Mouse (Mus musculus) heart, postnatal 0 days (tissue): Measurements from ENCODE around the gene Olfr720. TPM values are rescaled to one million over a fixed set of nuclear protein-coding genes. Genes with fewer than 3 reads are reported as not detected.

Experiments
- ATAC-seq: fragments of 200-750 bp; cut with Nextera tagmentation; 2 replicates; pipeline ENCODE4 v1.8.0; 2017; ENCODE audit warnings: low read depth, moderate number of reproducible peaks, moderate library complexity; ENCODE audit not compliant: insufficient read depth
- DNase-seq: peaks from one replicate; pipeline ENCODE4 v3.0.0-alpha.2; 2016; ENCODE audit warnings: low spot score
- H3K27ac ChIP-seq: fragments of 300-500 bp; sonication (generic); 2 replicates; pipeline ENCODE4 v1.5.1; 2014; ENCODE audit warnings: low read depth, mild to moderate bottlenecking
- H3K27me3 ChIP-seq: fragments of 300-500 bp; sonication (generic); 2 replicates; pipeline ENCODE4 v1.6.1; 2014; ENCODE audit warnings: low read length, mixed read lengths; ENCODE audit not compliant: control insufficient read depth, insufficient read depth
- H3K36me3 ChIP-seq: fragments of 300-500 bp; sonication (generic); replicated peaks from 2 replicates; pipeline ENCODE4 v1.6.1; 2014; ENCODE audit warnings: low read length, mixed read lengths; ENCODE audit not compliant: control insufficient read depth, insufficient read depth
- H3K4me1 ChIP-seq: fragments of 300-500 bp; sonication (generic); 2 replicates; pipeline ENCODE4 v1.6.1; 2014; ENCODE audit warnings: antibody characterized with exemption; ENCODE audit not compliant: control insufficient read depth, insufficient read depth
- H3K4me2 ChIP-seq: fragments of 300-500 bp; sonication (generic); 2 replicates; pipeline ENCODE4 v1.6.1; 2014; ENCODE audit warnings: low read depth, mild to moderate bottlenecking, low read length, moderate library complexity
- H3K4me3 ChIP-seq: fragments of 300-500 bp; sonication (generic); 2 replicates; pipeline ENCODE4 v1.5.1; 2014; ENCODE audit warnings: low read depth, low read length
- H3K9ac ChIP-seq: fragments of 300-500 bp; sonication (generic); replicated peaks from 2 replicates; pipeline ENCODE4 v1.6.1; 2014; ENCODE audit warnings: low read depth, low read length, mixed read lengths
- H3K9me3 ChIP-seq: fragments of 300-500 bp; sonication (generic); replicated peaks from 2 replicates; pipeline ENCODE4 v1.6.1; 2016; ENCODE audit warnings: low read length; ENCODE audit not compliant: control insufficient read depth
- CTCF ChIP-seq: IDR thresholded peaks from 2 replicates; pipeline ENCODE4 v1.5.1; 2016; ENCODE audit warnings: antibody characterized with exemption, control low read depth, low read depth
- EP300 ChIP-seq: IDR thresholded peaks from 2 replicates; pipeline ENCODE4 v1.6.1; 2016; ENCODE audit warnings: antibody characterized with exemption, low read depth
- WGBS: fragments of 180-500 bp; shearing (Covaris S2); extraction: QIAGEN DNeasy Blood & Tissue Kit; methylation state at CpG from one replicate; pipeline ENCODE4 v1.1.7; 2014; 5-methylcytosine and 5-hydroxymethylcytosine counted together
- polyA plus RNA-seq: library from polyadenylated mRNA; unstranded; fragments of >200 nt; fragmentation: Nextera tagmentation; extraction: Ambion mirVana; gene quantifications from 2 replicates; pipeline ENCODE4 v1.2.1, GENCODE M21; 2015
- total RNA-seq: library from RNA; depleted of rRNA; stranded (reverse); fragments of >200 nt; gene quantifications from 2 replicates; pipeline ENCODE4 v1.2.3, GENCODE M21; 2014; ENCODE audit warnings: low replicate concordance; rRNA removed

The Olfr720 gene
- not detected in 2 replicates for total RNA-seq
- polyA plus RNA-seq, result not detected in 2 replicates

DNA sequence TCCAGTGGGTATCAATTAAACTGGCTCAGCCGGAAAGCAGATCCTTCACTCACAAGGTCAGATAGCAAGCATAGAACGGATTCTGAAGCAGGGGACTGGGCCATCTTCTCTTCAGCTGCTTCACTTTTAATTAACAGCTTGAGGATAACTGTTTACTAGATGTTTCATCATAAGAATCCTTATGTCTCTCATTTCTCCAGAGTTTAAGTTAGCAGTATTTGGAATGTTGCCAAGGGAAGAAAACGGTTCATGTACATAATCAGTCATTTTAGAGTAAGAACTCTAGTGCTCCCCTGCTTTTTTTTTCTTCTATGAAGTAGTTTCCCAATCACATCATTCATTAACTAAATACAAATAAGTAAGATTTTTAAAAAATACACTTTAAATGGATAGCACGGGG lies at the start of gene Olfr720:
Gene Olfr720, minus strand, starts transcription at position 101 of the 400 bp plus-strand sequence.
- ATAC-seq (no peak), DNase-seq (no peak)
- no peak within 1 kb of the TSS for H3K4me2 ChIP-seq
- no peaks in the 10 kb centered on the region for H3K36me3 ChIP-seq
- no peak for TF ChIP-seq EP300
- no peak for TF ChIP-seq CTCF
- no peaks in the 10 kb centered on the region for H3K27me3 ChIP-seq
- no peak within 1 kb of the TSS for H3K4me3 ChIP-seq
- H3K9me3 ChIP-seq, result no peaks in the 10 kb centered on the region
- WGBS, result 68% methylated on average over 4 of the region's 4 CpGs
- no peaks in the 10 kb centered on the region for H3K4me1 ChIP-seq
- H3K9ac ChIP-seq, result no peak within 1 kb of the TSS
- H3K27ac ChIP-seq, result no peak within 1 kb of the TSS

Other genes starting within 250 kb of the Olfr720 start
- gene Atxn7, start 225.4 kb downstream of the Olfr720 start, total RNA-seq, result 11.2 and 12.4 TPM in 2 replicates
- 2.1 TPM in 2 replicates for gene Atxn7, start 225.4 kb downstream of the Olfr720 start, polyA plus RNA-seq
- gene Thoc7, start 225.0 kb downstream of the Olfr720 start, total RNA-seq, result 80.9 and 86.7 TPM in 2 replicates
- gene Thoc7, start 225.0 kb downstream of the Olfr720 start, polyA plus RNA-seq, result 198 and 207 TPM in 2 replicates
- 111 and 132 TPM in 2 replicates for gene Psmd6, start 65.9 kb downstream of the Olfr720 start, total RNA-seq
- gene Psmd6, start 65.9 kb downstream of the Olfr720 start, polyA plus RNA-seq, result 173 and 184 TPM in 2 replicates
- not detected in 2 replicates for gene Olfr31, start 136.0 kb upstream of the Olfr720 start, total RNA-seq
- not detected in 2 replicates for gene Olfr31, start 136.0 kb upstream of the Olfr720 start, polyA plus RNA-seq
- 10.8 and 22.1 TPM in 2 replicates for gene Il3ra, start 159.4 kb upstream of the Olfr720 start, total RNA-seq
- 4.1 and 4.5 TPM in 2 replicates for gene Il3ra, start 159.4 kb upstream of the Olfr720 start, polyA plus RNA-seq
- not detected in 2 replicates for gene Olfr721-ps1, start 214.5 kb upstream of the Olfr720 start, total RNA-seq
- gene Olfr721-ps1, start 214.5 kb upstream of the Olfr720 start, polyA plus RNA-seq, result not detected in 2 replicates